Mouse (Mus musculus) regulatory T cell (primary cell): ENCODE results near the gene Rap1b.

ENCODE experiments used
- in situ Hi-C: fragments of 300-600 bp; cut with MboI, MseI; formaldehyde crosslinking; loops from one replicate; pipeline ENCODE4 v1.15.1; 2025; ENCODE audit warnings: high pct_unique_total_duplicates

Rap1b gene

DNA sequence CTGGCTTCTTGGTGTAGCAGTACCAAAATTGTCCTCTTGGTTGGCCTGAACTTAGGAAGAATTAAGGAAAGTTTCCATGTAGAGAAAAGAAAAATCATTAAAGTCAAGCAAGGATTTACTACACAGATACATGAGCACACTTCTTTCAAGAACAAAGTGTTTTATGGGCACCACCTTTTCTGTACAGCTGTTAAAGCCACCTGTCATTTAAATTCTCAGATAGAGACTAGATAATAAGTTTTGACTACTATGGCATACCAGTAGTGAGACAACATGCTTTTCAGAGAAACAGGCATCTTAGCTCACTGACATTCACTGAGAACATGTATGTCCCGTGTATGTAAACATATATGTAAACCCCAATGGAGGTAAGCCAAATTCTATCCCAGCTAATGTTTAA lies 55.8 kb downstream of the Rap1b start:
- in situ Hi-C loops = no loop called here

DNA sequence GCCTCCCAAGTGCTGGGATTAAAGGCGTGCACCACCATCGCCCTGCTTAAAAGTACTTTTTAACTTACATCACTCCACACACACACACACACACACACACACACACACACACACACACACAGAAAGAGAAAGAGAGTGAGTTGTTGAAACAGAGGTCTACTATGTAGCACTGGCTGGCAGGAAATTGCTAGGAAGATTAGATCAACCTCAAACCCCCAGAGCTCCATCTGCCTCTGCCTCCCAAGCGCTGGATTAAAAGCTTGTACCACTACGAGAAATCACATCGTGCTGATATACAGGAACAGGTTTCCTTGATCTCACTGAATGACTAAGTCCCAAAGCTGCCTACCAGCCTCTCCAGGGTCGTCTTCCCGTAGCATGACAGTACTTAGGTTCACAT lies 61.2 kb downstream of the Rap1b start:
- in situ Hi-C loops = no loop called here

DNA sequence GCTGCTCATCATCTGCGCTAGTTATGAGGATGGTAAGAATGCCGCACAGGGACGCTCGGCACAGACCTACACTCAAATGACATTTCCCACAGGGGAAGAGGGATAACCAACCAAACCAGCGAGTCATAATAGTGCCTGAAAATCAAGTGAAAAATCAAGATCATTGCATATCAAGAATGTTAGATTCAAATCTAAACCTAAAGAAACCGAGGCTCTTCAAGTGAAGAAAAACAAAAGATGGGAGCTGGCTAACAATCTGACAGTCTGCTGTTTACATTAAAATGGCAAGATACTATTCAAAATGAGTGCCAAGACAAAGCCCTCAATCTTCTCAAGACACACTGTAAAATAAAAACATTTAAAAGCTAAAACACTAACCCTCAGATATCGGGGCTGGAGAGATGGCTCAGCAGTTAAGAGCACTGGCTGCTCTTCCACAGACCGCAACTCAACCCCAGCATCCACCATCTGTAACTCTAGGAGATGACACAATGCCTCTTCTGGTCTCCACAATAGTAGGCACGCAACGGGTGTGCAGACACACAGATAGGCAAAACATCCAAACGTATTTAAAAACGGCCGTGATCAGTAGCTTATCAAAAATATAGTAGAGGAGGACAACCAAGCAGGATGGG lies 61.9 kb downstream of the Rap1b start:
- in situ Hi-C loops = no loop called here

DNA sequence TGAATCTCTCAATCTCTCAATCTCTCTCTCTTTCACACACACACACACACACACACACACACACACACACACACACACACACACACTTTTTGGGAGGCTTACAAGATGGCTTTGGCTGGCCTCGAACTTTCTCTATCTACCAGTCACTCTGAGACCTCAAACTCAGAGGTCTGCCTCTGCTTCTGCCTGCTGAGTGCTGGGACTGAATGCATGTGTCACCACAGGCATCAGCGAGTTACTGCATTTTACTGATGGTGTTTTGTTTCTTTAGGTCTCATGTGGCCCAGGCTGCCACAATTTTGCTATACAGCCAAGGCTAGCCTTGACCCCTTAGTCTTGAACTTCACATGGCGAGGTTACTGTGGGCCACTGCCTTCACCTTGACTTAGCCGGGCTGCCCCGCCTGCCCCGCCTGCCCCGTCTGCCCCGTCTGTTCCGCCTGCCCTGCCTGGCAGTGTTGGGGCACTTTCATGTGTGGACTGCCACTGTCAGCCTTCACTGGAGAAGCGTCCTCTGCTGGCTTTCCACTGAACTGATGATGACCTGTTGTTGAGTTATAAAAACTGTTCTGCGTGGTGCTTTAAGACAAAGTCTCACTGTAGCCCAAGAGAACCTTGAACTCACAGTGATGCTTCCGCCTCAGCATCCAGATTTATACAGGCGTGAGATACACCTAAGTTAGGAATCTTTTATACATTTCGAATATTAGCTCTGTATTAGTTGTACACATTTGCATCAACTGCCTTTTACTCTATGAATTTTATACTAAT lies 63.2 kb downstream of the Rap1b start:
- in situ Hi-C loops = no loop called here

DNA sequence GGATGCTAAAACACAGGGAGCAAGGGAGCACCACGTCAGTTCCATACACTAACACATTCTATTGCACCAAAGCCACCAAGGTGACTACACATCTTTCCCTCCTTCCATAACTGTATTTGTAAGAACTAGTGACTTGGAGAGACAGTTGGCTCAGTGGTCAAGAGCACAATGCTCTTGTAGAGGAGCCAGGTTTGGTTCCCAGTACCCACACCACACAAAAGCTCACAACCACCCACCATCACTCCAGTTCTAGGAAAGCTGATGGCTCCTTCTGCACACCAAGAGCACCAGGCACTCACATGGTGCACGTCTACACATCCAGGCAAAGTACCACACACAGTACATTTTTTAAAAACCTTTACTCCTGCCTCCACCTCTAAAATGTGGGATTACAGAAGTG lies 63.8 kb downstream of the Rap1b start:
- in situ Hi-C loops = no loop called here

DNA sequence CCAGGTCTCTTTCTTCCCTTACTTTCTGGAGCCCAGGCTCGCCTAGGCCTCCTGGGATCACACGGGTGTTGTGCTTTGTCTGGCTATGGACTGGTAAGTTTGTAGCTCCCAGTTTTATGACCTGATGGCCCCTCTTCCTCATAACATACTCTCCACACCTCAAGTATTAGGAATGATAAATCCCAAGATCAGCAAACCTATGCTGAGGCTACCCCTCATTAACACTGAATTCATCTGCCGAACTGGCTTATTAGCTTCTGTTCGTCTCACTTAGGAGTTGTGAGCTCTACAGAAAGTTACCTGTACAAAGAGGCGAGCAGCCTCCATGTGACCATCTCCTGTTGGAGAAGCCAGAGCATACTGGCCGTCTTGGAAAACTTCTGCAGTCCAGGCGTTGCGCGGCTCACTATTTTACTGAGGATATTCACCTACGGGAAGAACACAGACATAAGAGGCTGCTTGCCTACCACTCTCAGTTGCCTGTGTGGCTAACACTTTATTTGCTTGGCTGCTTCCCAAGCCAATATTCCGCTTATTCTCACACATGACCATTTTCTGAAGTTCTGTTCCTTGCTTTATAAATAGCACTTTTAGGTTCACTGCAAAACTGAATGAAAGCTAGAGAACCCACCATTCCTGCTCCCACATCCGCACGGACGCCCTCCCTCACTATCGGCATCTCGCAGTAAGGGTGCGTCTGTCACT lies 64.7 kb downstream of the Rap1b start:
- in situ Hi-C loops = no loop called here

DNA sequence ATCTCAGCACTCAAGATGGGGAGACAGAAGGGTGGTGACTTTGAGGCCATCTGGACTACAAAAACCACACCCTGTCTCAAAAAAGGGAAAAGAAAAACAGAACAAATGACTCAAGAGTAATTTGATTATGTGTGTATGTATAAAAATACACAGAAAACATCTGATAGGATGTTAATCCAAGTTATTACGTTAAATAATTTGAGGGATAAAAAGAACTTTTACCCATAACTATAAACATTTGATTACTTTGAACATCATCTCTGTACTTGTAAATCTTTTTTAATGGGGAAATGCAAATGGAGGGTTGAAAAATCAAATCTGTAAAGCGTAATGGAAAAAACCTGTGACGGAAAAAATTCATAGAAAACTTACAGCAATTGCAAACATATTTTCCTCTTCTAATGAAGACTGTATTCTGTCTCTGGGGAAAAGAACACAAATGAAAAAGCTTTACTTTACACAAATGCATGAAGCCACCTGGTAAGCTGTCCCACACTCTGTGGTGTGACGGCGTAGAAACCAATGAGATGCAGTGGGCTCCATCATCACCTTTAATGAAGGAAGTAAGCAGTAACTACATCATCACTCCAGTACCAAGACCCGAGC lies 65.4 kb downstream of the Rap1b start:
- in situ Hi-C loops = no loop called here

DNA sequence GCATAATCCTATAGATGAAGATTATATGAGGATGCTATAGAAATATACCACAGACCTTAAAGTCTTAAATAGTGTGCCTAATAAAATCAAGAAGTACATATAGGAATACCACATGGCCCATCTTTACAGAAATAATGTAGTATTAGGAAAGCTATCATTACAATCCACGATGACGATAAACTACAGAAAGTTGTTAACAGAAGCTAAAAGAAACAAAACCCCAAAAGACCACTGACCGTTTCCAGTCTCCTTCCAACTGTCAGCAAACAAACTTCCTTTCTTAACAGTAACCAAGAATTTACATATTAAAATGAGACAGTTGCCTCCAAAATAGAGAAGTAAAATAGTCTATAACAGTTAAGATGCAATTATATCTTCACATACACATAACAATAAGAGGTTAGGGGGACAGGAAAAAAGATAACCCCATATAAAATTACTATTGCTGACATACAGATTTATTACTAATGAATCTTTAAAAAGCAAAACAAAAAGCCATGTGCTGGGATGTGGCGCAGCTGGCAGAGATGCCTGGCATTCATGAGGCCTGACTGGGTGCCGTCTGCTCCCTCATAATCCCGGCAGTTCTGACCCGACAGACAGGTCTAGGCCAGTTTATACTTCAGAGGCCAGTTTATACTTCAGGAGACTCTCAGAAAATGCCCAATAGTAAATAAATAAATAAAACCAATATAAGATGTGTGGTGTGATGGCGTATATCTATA lies 66.1 kb downstream of the Rap1b start:
- in situ Hi-C loops = no loop called here

DNA sequence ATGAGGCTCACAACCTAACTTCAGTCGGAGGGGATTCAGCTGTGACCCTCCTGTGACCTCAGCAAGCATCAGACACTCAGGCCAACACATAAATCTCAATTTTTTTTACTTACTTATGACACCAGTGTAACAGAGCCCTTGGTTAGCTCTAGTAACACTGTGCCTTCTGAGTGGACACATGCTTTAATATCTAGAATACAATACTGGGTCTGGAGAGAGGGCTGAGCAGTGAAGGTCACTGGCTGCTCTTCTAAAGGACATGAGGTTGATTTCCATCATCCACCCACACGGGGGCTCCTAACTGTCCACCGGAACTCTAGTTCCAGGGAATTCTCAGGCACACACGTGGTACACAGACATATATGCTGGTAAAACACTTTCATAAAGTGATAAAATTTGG lies 66.9 kb downstream of the Rap1b start:
- in situ Hi-C loops = no loop called here

DNA sequence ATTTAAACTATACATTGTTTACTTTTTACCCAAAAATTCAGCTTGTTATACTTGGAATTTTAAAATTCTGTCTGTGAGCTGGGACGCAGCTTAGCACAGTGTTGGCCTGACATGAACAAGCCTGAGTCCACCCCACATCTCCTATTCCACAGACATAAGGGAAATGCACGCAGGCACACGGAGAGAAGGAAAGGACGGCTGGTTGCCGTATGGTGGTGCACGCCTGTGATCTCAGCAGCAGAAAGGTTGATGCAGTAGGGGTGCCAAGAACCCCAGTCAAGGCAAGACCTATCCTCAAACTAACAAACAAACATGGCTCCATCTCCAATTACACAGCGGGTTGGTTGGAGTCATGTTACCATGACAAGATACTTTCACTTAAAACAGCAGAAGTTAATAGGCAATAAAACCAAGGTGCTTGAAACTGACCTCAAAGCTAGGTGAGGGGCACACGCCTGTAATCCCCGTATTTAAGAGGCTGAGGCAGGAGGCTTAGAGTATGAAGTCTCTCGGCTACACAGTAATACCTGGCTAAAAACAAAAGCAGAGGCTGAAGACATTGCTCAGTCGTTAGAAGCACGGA lies 67.4 kb downstream of the Rap1b start:
- in situ Hi-C loops = no loop called here

DNA sequence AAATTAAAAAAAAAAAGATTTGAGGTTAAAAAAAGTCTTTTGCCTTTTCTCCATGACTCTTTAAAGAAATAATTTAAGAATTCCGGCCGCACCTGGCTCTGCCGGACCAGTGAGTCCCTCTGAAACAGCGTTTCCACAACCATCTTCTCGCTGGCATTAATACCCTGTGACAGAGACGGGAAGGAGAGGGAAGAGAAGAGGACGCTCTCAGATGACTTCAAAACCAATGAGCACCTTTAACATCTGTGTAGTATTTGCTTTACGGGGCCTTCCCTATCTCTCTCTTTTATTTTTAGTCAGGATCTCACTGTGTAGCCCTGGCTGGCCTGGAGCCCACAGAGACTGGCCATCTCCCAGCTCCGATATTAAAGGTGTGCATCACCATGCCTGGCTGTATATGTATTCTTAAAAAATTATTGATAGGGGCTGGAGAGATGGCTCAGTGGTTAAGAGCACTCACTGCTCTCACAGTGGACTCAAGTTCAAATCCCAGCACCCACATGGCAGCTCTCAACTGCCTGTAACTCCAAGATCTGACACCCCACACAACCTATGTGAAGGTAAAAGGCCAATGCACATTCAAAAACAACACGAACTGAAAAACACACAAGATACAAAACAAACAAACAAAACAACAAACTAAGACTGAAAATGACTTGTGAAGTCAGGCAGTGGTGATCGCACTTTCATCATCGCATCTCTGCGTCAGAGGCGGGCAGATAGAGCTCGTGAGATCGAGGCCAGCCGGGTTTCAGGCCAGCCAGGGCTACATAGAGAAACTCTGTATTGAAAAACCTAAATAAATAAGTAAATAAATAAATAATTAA lies 68.1 kb downstream of the Rap1b start:
- in situ Hi-C loops = no loop called here

DNA sequence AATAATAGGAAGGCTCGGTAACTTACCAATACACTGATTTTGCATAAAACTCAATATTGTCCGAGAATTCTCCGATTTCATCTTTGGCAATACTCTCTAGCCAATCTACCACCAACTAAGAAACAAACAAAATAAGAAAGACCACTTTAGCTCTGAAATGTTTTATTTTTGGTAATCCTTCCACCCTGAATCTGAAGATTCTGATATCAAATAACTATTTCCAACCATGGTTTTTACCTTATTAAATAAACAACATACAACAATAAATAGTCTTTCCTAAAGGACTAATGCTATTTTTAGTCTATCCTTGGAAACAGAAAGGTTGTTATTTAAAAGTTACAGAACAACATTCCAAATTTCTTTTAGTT lies 68.7 kb downstream of the Rap1b start:
- in situ Hi-C loops = no loop called here

DNA sequence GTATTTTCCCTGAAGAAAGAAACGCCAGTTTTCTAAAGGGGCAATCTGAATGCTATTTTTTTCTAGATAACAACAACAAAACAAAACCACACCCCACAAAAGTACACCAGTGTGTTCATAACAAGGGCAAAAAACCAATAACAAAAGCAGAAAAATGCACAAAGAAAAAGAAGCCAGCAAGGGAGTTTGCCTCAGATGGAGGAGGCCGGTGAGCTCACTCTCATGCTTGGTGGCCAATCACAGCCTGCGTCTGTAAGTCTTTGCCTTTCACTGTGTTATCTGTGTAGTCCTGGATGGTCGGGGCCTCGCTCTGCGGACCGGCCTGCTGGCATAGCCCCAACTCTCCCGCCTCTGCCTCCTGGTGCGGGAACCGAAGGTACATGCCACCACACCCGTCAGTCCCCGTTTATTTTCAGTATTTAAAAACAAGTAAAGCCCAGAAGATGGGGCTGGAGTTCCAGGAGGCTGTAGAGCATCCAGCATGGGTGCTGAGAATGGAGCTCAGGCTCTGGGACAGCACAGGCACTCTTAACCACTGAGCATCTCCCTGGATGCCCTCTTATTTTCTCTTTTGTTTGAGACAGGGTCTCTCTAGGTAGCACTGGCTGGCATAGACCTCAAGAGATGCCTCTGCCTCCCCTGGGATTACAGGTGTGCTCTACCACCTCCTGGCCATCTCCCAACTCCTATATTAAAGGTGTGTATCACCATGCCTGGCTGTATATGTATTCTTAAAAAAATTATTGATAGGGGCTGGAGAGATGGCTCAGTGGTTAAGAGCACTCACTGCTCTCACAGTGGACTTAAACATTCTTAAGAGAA lies 69.3 kb downstream of the Rap1b start:
- in situ Hi-C loops = no loop called here

DNA sequence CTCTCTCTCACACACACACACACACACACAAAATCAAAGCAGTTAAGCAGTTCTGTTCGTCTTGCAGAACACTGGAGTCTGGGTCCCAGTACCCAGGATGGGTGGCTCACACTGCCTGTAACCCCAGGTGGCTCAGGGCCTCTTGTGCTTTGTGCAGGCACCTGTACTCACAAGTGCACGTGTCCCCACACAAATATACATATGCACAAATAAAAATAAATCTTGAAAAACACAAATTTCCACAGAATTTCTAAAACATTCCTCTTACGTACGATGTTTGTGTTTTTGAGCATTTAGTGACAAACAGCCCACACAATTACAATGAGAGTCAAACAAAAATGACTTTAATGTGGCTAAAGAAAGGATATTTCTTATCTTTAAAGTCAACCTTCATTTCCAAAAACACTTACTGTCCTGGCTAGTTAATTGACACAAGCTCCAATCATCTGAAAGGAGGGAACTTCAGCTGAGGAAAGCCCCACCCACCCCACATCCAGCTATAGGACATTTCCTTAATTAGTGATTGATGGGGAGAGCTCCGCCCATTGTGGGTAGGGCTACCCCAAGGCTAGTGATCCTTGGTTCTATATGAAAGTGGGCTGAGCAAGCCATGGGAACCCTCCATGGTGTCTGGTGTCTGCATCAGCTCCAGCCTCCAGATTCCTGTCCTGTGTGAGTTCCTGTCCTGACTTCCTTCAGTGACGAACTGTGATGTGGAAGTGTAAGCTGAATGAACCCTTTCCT lies 70.3 kb downstream of the Rap1b start:
- in situ Hi-C loops = no loop called here

DNA sequence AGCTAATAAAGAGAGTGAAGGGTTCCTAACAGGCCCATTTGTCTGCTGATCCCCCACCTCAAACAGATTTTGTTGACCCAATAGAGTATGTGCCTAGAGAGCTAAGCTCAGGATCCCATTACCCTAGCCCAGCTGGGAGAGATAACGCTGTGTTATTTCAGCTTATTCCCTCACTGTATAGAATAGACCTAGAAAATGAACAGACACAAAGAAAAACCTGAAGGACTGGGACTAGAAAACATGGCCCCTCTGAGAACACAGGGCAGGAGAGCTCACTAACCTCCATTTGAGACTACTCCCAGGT lies 71.1 kb downstream of the Rap1b start:
- in situ Hi-C loops = loop anchor here (25.0 kb wide), 1 partner anchor 1438 kb away; no protein-coding TSS in a partner anchor

DNA sequence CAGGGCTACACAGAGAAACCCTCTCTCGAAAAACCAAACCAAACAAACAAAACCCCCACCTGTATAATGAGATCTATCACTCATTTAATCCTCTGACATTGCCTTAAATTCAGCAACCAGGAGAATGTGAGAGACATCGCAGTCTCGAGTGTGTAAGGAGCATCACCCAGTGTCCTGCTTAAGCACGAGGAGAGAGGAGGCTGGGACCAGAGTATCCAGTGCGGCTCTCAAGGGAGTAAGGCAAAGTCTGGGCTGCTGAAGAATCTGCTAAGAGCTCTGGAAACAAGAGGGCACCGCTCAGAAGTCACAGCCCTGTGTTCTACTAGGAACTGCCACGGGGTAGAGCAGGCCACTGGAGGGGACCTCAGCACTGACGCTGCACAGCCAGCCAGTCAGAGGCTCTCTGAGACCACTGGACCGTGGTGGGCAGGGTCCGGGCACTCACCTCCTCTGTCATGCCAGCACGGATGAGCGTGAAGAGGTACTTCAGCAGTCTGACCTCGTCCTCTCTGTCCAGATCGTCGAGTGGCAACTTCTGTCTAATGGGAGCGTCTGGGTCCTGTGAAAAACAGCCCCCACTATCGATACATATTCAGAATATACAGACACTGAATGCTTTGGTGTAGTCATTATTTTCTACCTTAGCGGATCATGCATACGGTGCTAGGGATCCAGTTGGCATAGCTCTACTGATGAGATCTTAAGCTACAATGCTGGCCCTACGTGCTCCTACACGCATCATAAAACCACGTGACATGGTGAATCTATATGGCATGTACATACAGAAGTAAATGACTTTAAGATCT lies 71.6 kb downstream of the Rap1b start:
- in situ Hi-C loops = loop anchor here (25.0 kb wide), 1 partner anchor 1438 kb away; no protein-coding TSS in a partner anchor

DNA sequence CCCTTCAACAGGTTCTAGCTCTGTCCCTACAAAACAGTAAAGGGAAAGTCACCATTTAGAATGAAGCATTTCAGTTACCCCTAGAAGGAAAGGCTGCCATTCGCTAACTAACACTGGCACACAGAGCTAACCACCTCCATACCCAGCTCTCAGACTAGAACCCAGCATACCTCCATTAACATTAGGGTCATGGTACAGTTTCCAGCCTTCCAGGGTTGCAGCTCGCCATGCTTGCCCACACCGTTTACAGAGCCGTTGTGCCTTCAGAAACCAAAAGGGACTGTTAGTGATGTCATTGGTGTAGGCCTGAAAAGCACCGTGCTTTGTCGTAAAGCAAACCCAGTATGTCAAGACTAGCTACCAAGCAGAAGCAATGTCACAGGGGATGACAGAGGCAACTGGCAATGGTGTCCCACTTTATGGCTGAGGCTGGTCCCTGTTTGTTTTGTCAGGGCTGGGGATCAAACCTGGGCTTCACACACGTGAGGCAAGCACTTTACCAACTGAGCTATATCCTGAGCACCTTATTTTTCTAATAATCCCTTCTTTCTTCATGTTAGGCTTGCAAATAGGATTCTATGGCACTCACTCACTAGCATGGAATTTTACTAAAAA lies 72.6 kb downstream of the Rap1b start:
- in situ Hi-C loops = loop anchor here (25.0 kb wide), 1 partner anchor 1439 kb away; no protein-coding TSS in a partner anchor
